Mouse (Mus musculus) brown adipose tissue, adult 24 weeks (tissue): ENCODE data around the gene Olfr487. TPM values are rescaled to one million over a fixed set of nuclear protein-coding genes. Genes with fewer than 3 reads are reported as not detected.
"Not testable (repeated sequence)": the region's sequence is repeated elsewhere in the genome, so short reads cannot be mapped to it uniquely, and the experiment has no call there.

Experiments
- H3K27ac ChIP-seq: fragments of 200-500 bp; replicated peaks from 2 replicates; pipeline ENCODE4 v1.5.1; 2012; ENCODE audit warnings: low read depth, mild to moderate bottlenecking, low read length
- H3K4me1 ChIP-seq: fragments of 200-500 bp; 2 replicates; pipeline ENCODE4 v1.6.1; 2012; ENCODE audit warnings: low read length, mixed read lengths; ENCODE audit not compliant: control insufficient read depth, insufficient read depth, insufficient read length
- H3K4me3 ChIP-seq: fragments of 200-500 bp; 2 replicates; pipeline ENCODE4 v1.5.1; 2012; ENCODE audit warnings: low read depth, mild to moderate bottlenecking, low read length, moderate library complexity; ENCODE audit not compliant: insufficient read depth
- polyA plus RNA-seq: library from polyadenylated mRNA; stranded (reverse); fragments of >200 nt; gene quantifications from 2 replicates; pipeline ENCODE4 v1.2.4, GENCODE M21; 2012; ENCODE audit not compliant: missing spikeins, insufficient read depth, insufficient read length

Olfr487 gene
- polyA plus RNA-seq: not detected in 2 replicates

- H3K27ac ChIP-seq, H3K4me3 ChIP-seq, H3K4me1 ChIP-seq: not testable (repeated sequence)
These were observed at the start of gene Olfr487 for GRCm38 (mm10) chr7:108214536-108214935. Gene Olfr487 (minus strand): TSS chr7:108214636.

- Histone ChIP-seq H3K4me3 (no peak within 1 kb of the TSS), H3K4me1 (no peaks in the 10 kb centered on the region), H3K27ac (no peak within 1 kb of the TSS)
These were observed 43.8 kb upstream of the Olfr487 start, which contains the start of gene Olfr488 for GRCm38 (mm10) chr7:108258247-108258646. Gene Olfr488 (minus strand): TSS chr7:108258347.

- Histone ChIP-seq H3K4me1 (no peaks in the 10 kb centered on the region), H3K27ac (no peak overlapping the region), H3K4me3 (no peak overlapping the region)
These were observed 19.1 kb upstream of the Olfr487 start for GRCm38 (mm10) chr7:108233551-108233950.

- no peak overlapping the region for H3K4me3 ChIP-seq
- no peaks in the 10 kb centered on the region for H3K4me1 ChIP-seq
- no peak overlapping the region for H3K27ac ChIP-seq
These were observed 17.5 kb downstream of the Olfr487 start for GRCm38 (mm10) chr7:108196938-108197337.

DNA sequence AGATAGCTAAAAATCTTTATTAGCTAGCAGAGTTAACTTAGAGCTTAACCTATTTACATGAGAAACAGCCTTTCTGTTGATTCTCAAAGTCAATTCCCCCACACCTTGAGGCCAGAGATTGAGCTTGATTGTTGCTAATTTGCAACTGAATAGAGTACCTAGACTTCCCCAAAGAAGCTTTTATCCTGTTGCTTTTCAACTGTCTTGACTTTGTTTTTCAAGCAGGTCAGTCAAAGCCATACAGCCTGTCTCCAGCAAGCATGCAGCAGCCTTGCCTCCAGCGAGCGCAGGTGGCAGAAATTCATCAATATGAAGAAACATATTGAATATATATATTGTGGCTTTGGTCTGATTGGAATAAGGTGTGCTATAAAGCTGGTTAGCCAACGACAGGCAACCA, 18.1 kb downstream of the Olfr487 start:
- H3K4me1 ChIP-seq, H3K27ac ChIP-seq, H3K4me3 ChIP-seq: not testable (repeated sequence)

DNA sequence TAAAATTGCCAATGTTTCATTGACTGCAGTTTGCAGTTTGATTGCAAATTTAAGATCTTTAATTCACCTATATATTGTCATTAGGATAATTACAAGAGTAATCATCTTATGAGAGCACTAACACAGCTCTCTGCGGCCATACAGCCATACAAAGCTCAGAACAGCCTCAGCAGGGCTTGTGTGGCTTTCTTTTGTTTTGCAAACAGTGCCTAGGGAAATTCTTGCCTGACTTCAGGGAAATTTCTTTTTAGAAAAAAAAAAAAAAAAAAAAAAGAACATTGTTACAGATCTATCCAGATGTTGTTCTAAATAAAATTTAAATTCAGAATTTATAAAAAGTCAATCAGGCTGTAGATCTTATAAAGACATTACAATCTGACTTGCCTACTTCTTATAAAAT, 21.7 kb downstream of the Olfr487 start:
- not testable (repeated sequence) for H3K4me3 ChIP-seq, H3K4me1 ChIP-seq, H3K27ac ChIP-seq

DNA sequence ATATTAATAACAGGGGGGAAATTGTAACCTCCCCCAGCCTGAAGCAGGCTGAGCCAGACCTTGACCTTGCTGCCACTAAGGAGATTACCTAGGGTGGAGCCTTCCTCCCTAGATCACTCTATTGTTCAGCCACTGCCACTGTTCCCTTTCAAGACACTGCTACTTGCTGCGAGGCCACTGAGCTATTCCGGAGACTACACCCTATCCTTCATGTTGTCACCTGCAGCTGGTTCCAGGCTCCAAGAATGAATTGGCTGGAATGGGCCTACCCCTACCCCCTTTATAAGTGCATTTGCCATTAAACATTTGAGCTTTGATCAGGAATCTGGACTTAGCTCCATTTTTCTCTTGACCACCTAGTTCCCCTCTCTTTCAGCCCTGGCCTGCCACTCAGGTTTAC, 23.2 kb downstream of the Olfr487 start:
- not testable (repeated sequence) for H3K4me3 ChIP-seq, H3K27ac ChIP-seq, H3K4me1 ChIP-seq

DNA sequence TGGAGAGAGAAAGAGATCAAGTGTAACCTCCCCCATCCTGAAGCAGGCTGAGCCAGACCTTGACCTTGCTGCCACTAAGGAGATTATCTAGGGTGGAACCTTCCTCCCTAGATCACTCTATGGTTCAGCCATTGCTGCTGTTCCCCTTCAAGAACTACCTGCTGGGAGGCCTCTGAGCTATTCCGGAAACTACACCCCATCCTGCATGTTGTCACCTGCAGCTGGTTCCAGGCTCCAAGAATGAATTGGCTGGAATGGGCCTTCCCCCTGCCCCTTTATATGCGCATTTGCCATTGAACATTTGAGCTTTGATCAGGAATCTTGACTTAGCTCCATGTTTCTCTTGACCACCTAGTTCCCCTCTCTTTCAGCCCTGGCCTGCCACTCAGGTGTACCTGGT, 29.2 kb downstream of the Olfr487 start:
- not testable (repeated sequence) for H3K27ac ChIP-seq, H3K4me3 ChIP-seq, H3K4me1 ChIP-seq

GRCm38 (mm10) chr7:108184401-108184800, 30.0 kb downstream of the Olfr487 start:
- H3K4me1 ChIP-seq, H3K27ac ChIP-seq, H3K4me3 ChIP-seq: not testable (repeated sequence)

DNA sequence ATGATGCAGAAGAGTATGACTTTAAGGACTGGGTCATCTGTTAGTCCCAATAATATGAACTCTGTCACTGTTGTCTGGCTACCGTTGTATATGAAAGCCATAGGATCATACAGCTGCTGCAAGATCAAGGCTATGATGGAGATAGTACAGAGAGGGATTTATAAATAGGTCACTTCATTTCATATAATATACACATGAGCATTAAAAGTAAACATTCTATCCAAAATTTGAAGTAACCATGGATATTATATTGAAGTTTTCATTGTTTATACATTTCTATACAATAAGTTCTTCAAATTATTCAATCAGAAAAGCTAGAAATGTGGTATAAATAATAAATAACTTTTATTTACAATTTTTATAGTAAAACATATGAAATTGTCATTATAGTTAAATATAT, 41.8 kb downstream of the Olfr487 start, which contains the start of gene Olfr486:
Gene Olfr486 (minus strand): TSS at position 101 of the 400 bp plus-strand sequence.
- not testable (repeated sequence) for H3K4me1 ChIP-seq, H3K4me3 ChIP-seq, H3K27ac ChIP-seq

- H3K27ac ChIP-seq: no peak within 1 kb of the TSS
- no peaks in the 10 kb centered on the region for H3K4me1 ChIP-seq
- H3K4me3 ChIP-seq: no peak within 1 kb of the TSS
These were observed 54.7 kb downstream of the Olfr487 start, which contains the start of gene Olfr485 for GRCm38 (mm10) chr7:108159771-108160170. Gene Olfr485 (minus strand): TSS chr7:108159871.

Other genes with a start within 250 kb of the Olfr487 start
- not detected in 2 replicates for gene Olfr476, start 249.8 kb downstream of the Olfr487 start, polyA plus RNA-seq
- not detected in 2 replicates for gene Olfr477, start 227.9 kb downstream of the Olfr487 start, polyA plus RNA-seq
- gene Olfr478, start 180.6 kb downstream of the Olfr487 start, polyA plus RNA-seq: not detected in 2 replicates
- gene Olfr479, start 163.9 kb downstream of the Olfr487 start, polyA plus RNA-seq: not detected in 2 replicates
- not detected in 2 replicates for gene Olfr480, start 147.3 kb downstream of the Olfr487 start, polyA plus RNA-seq
- gene Olfr481, start 134.8 kb downstream of the Olfr487 start, polyA plus RNA-seq: not detected in 2 replicates
- gene Olfr482, start 117.0 kb downstream of the Olfr487 start, polyA plus RNA-seq: not detected in 2 replicates
- not detected in 2 replicates for gene Olfr483, start 113.8 kb downstream of the Olfr487 start, polyA plus RNA-seq
- not detected in 2 replicates for gene Olfr484, start 87.2 kb downstream of the Olfr487 start, polyA plus RNA-seq
- gene Olfr485, start 54.8 kb downstream of the Olfr487 start, polyA plus RNA-seq: not detected in 2 replicates
- gene Olfr486, start 41.9 kb downstream of the Olfr487 start, polyA plus RNA-seq: not detected in 2 replicates
- gene Olfr488, start 43.7 kb upstream of the Olfr487 start, polyA plus RNA-seq: not detected in 2 replicates
- not detected in 2 replicates for gene Olfr490, start 74.3 kb upstream of the Olfr487 start, polyA plus RNA-seq
- not detected in 2 replicates for gene Olfr491, start 98.8 kb upstream of the Olfr487 start, polyA plus RNA-seq
- not detected in 2 replicates for gene Olfr492, start 109.0 kb upstream of the Olfr487 start, polyA plus RNA-seq
- gene Olfr493, start 132.3 kb upstream of the Olfr487 start, polyA plus RNA-seq: not detected in 2 replicates
- gene Olfr494, start 150.7 kb upstream of the Olfr487 start, polyA plus RNA-seq: not detected in 2 replicates
- not detected in 2 replicates for gene Olfr495, start 178.5 kb upstream of the Olfr487 start, polyA plus RNA-seq
- not detected in 2 replicates for gene Olfr497, start 205.8 kb upstream of the Olfr487 start, polyA plus RNA-seq